ENCODE assay signal across 14 mouse cellular contexts in the genomic region with DNA sequence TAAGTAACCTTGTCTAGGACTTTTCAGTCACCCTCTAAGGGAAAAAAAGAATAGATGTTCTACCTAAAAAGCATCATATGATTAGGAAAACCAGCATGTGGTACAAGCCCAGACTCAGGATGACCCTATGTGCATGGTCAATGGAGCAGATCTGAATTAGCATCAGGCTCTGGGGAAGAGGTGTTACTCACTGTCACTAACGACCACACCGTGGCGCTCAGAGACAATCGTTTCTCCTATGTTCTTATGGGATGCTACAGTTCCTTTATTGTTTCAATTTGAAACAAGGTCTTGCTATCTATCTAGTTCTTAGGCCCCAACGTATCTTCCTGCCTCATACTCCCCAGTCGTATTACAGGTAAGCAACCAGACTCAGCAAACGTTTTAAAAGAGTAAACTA.
DNase-seq lines count a peak whose midpoint lies in the region; ATAC-seq and TF ChIP-seq lines count a peak whose summit lies in the region.
"Had no signal": no experiment of that assay in that cellular context is flagged by ENCODE, and none has a peak within 500 bp of the region (broad histone marks: within the 10 kb centered on the region; RNA-seq: fewer than 3 reads in every experiment).

No protein-coding gene starts in this region.

- H3K9ac ChIP-seq in intestine, postnatal 0 days (ENCODE audit: low read depth, low read length), result no peak overlapping the region
- no peak overlapping the region for H3K9ac ChIP-seq in intestine, embryonic 16.5 days (ENCODE audit: low read depth, low read length)
- H3K9ac ChIP-seq in midbrain, embryonic 14.5 days (replicated peaks; ENCODE audit: low read length), result no peak overlapping the region
- H3K9ac ChIP-seq in midbrain, embryonic 16.5 days (ENCODE audit: low read depth, low read length), result no peak overlapping the region
- H3K9ac ChIP-seq: embryonic facial prominence, embryonic 12.5 days; intestine, embryonic 15.5 days had no signal

- peak; percentile 47 for TF ChIP-seq CTCF in intestine, postnatal 0 days (IDR thresholded peaks at IDR 0.05; ENCODE audit: low read depth)

- H3K9me3 ChIP-seq in intestine, postnatal 0 days (ENCODE audit: control insufficient read depth), result no peaks in the 10 kb centered on the region
- no peaks in the 10 kb centered on the region for H3K9me3 ChIP-seq in intestine, embryonic 16.5 days (ENCODE audit: control insufficient read depth, low read length)
- no peaks in the 10 kb centered on the region for H3K9me3 ChIP-seq in midbrain, embryonic 14.5 days (ENCODE audit: control insufficient read depth, low read length)
- no peaks in the 10 kb centered on the region for H3K9me3 ChIP-seq in midbrain, embryonic 16.5 days (replicated peaks; ENCODE audit: control insufficient read depth, low read length, poor library complexity, severe bottlenecking)
- H3K9me3 ChIP-seq: embryonic facial prominence, embryonic 12.5 days; intestine, embryonic 15.5 days had no signal

- 65% methylated on average over 7 of the region's 7 CpGs for WGBS in intestine, postnatal 0 days
- WGBS in intestine, embryonic 16.5 days, result 60% methylated on average over 7 of the region's 7 CpGs
- WGBS in midbrain, embryonic 14.5 days, result 39% methylated on average over 7 of the region's 7 CpGs
- 44% methylated on average over 7 of the region's 7 CpGs for WGBS in midbrain, embryonic 16.5 days

- no peak overlapping the region for H3K4me3 ChIP-seq in intestine, postnatal 0 days (ENCODE audit: low read depth, low read length)
- no peak overlapping the region for H3K4me3 ChIP-seq in intestine, embryonic 16.5 days (ENCODE audit: low read length)
- no peak overlapping the region for H3K4me3 ChIP-seq in midbrain, embryonic 14.5 days (replicated peaks; ENCODE audit: low read depth, low read length)
- H3K4me3 ChIP-seq in midbrain, embryonic 16.5 days (ENCODE audit: low read depth, low read length), result no peak overlapping the region
- H3K4me3 ChIP-seq: embryonic facial prominence, embryonic 12.5 days; intestine, embryonic 15.5 days had no signal

- no peaks in the 10 kb centered on the region for H3K4me1 ChIP-seq in intestine, postnatal 0 days (replicated peaks; ENCODE audit: control insufficient read depth, insufficient read depth, low read length)
- 0 out of 2 replicates have a peak, but pooled peaks cover 2% of the 10 kb centered on the region for H3K4me1 ChIP-seq in intestine, embryonic 16.5 days (ENCODE audit: control insufficient read depth, insufficient read depth, low read length)
- H3K4me1 ChIP-seq in midbrain, embryonic 14.5 days (ENCODE audit: control insufficient read depth, insufficient read depth, low read length), result no peaks in the 10 kb centered on the region
- no peaks in the 10 kb centered on the region for H3K4me1 ChIP-seq in midbrain, embryonic 16.5 days (ENCODE audit: control insufficient read depth, insufficient read depth, low read length)
- H3K4me1 ChIP-seq: embryonic facial prominence, embryonic 12.5 days; intestine, embryonic 15.5 days had no signal

- no peaks in the 10 kb centered on the region; the same call in 1 of the 2 replicates for H3K36me3 ChIP-seq in intestine, postnatal 0 days (ENCODE audit: control insufficient read depth, insufficient read depth)
- no peaks in the 10 kb centered on the region for H3K36me3 ChIP-seq in intestine, embryonic 16.5 days (ENCODE audit: control insufficient read depth, insufficient read depth, low read length)
- H3K36me3 ChIP-seq in midbrain, embryonic 14.5 days (ENCODE audit: control insufficient read depth, insufficient read depth, low read length), result peaks cover 12% of the 10 kb centered on the region; the same call in 1 of the 2 replicates
- H3K36me3 ChIP-seq in midbrain, embryonic 16.5 days (ENCODE audit: control insufficient read depth, insufficient read depth, low read length), result no peaks in the 10 kb centered on the region
- H3K36me3 ChIP-seq: embryonic facial prominence, embryonic 12.5 days; intestine, embryonic 15.5 days had no signal

- no peak overlapping the region for H3K27ac ChIP-seq in intestine, postnatal 0 days (ENCODE audit: low read depth, low read length)
- no peak overlapping the region for H3K27ac ChIP-seq in intestine, embryonic 16.5 days (ENCODE audit: low read length)
- H3K27ac ChIP-seq in midbrain, embryonic 14.5 days (replicated peaks; ENCODE audit: low read depth, low read length), result no peak overlapping the region
- H3K27ac ChIP-seq in midbrain, embryonic 16.5 days (ENCODE audit: low read length), result no peak overlapping the region
- H3K27ac ChIP-seq: embryonic facial prominence, embryonic 12.5 days; intestine, embryonic 15.5 days had no signal

- H3K27me3 ChIP-seq in intestine, postnatal 0 days (replicated peaks; ENCODE audit: control insufficient read depth, insufficient read depth, low read length), result no peaks in the 10 kb centered on the region
- no peaks in the 10 kb centered on the region for H3K27me3 ChIP-seq in intestine, embryonic 16.5 days (replicated peaks; ENCODE audit: control insufficient read depth, insufficient read depth, low read length)
- H3K27me3 ChIP-seq in midbrain, embryonic 14.5 days (ENCODE audit: control insufficient read depth, insufficient read depth, low read length), result no peaks in the 10 kb centered on the region
- no peaks in the 10 kb centered on the region for H3K27me3 ChIP-seq in midbrain, embryonic 16.5 days (ENCODE audit: control insufficient read depth, insufficient read depth, low read depth, low read length)
- H3K27me3 ChIP-seq: embryonic facial prominence, embryonic 12.5 days; intestine, embryonic 15.5 days had no signal

- DNase-seq in cerebellum, adult 9-10 months, result peak; percentile 17
- no peak for DNase-seq in cerebellum, postnatal 4 days (ENCODE audit: low spot score in 2 of 2)
- peak; percentile 46 for DNase-seq in midbrain, embryonic 14.5 days
- peak; percentile 42 for DNase-seq in retina, embryonic 14.5 days (ENCODE audit: low spot score)
- no peak for DNase-seq in spleen, postnatal 10 days (ENCODE audit: low spot score in 2 of 2)
- DNase-seq: adrenal gland, postnatal 25 days; B cell, adult 2 months; lung, adult 18-20 months had no signal

- no peak overlapping the region for H3K4me2 ChIP-seq in intestine, postnatal 0 days (replicated peaks; ENCODE audit: low read depth)
- H3K4me2 ChIP-seq in intestine, embryonic 16.5 days (ENCODE audit: low read depth, low read length), result no peak overlapping the region
- no peak overlapping the region for H3K4me2 ChIP-seq in midbrain, embryonic 14.5 days (ENCODE audit: low read length)
- H3K4me2 ChIP-seq in midbrain, embryonic 16.5 days (ENCODE audit: low read length), result no peak overlapping the region
- H3K4me2 ChIP-seq: embryonic facial prominence, embryonic 12.5 days; heart, embryonic 11.5 days; intestine, embryonic 15.5 days had no signal

- no peak for ATAC-seq in intestine, postnatal 0 days
- ATAC-seq in intestine, embryonic 16.5 days, result no peak
- no peak for ATAC-seq in midbrain, embryonic 14.5 days (ENCODE audit: low FRiP score, low TSS enrichment)
- ATAC-seq in midbrain, embryonic 16.5 days, result no peak
- ATAC-seq: intestine, embryonic 15.5 days had no signal

Comparison
In these comparisons a context has a peak if more than half of its experiments do, and no peak if none do; other contexts are left out.
1. DNase-seq: peak in cerebellum, adult 9-10 months (single experiment), midbrain, embryonic 14.5 days (single experiment) and retina, embryonic 14.5 days (single experiment); none in cerebellum, postnatal 4 days (0 of 2) and spleen, postnatal 10 days (0 of 2).